Mouse (Mus musculus) left cerebral cortex, postnatal 4 days (tissue): ENCODE data around the gene Cbfa2t3. TPM values are rescaled to one million over a fixed set of nuclear protein-coding genes. Genes with fewer than 3 reads are reported as not detected.
A peak's percentile ranks its signal among the peaks of the same experiment; 100 is the strongest.

Experiments used
- DNase-seq: peaks from one replicate; pipeline ENCODE4 v3.0.0-alpha.2; 2022
- intact Hi-C: fragments of 180-260 bp; cut with DNase I; formaldehyde crosslinking; loops from one replicate; pipeline ENCODE4 v1.15.1; 2025
- total RNA-seq, 2 experiments: library from RNA; stranded (reverse); gene quantifications; 2 replicates each; pipeline ENCODE4 v1.2.3; 2021

Gene Cbfa2t3
- total RNA-seq, 2 experiments from 2014 or later = 20.7 to 20.8 TPM

DNA sequence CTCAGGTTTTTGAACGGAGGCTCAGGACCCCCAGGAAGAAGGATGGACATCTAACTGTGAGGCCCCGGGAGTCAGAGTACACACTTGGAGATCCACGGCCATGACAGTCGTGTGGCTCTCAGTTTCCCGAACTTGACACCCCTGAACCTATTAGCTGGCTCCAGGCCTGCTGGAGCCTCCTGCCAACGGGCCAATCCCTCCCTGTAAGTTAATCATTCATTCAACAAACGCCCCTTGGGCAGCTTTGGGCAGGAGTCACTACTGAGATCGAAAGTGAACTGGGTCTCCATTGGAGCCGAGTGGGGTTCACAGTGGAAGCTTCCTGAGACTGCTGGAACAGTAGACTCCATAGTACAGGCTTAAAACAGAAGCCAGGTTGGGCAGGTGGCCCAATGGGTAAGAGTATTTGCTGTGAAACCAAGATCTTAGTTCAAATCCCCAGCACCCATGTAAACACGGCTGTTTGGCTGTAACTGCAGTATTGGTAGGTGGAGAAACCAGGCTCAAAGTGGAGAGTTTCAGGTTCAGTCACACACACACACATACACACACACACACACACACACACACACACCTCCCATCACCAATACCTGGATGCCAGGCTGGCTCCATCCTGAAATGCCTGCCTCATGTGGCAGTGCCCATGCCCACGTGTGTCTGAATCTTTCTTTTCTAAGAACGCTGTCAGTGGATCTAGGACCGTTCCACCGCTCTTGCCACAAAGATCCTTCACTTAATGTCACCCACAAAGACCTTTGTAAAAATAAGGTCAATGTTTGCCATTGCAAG, 20.0 kb upstream of the Cbfa2t3 start:
- intact Hi-C loops = no loop called here
- DNase-seq = no peak

DNA sequence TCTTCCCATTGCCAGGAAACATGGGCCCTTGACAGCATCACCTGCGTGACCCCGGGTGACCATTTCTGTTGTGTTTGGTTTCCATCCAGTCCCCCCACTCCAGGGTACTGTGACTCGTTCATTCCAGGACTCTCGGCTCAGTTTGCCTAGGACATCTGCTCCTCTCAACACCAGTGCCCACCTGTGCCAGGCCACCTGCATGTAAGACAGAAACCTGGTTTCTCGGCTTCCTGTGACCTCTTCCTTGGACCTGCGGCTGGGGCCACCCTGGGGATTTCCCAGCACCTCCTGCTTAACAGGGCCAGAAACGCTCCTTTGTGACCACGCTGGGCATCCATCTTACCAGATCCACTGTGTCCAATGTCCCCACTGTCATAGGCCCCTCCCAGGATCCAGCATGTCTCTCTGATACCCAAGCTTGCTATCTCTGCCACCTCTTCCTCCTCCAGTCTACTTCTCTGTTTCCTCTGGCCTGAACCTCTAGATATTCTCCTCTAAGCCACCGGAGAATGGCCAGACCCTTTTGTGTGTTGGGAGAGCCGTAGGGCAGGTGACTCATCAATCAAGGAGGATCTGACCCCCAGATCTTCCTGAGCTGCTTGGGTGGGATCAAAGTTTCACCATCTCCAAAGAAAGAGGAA, 19.1 kb upstream of the Cbfa2t3 start:
- intact Hi-C loops = no loop called here
- DNase-seq = no peak

DNA sequence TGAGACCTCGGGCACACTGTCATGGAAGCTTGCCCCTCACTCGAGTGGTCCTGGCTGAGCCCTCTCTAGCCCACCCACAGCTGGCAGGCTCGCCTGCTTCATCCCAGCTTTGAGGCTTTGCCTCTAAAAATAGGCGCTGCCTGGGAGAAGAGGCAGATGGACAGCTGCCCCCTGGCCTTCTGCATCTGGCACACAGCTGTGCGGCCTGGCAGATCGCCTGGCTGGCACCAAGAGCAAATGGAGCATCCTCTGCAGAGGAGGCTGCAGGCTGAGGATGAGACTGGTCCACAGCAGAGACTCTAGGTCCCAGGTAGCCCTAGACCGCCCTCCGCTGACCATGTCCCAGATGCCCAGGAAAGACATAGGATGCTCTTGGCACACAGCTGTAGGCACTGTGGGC, 17.7 kb upstream of the Cbfa2t3 start:
- peak; percentile 63 for DNase-seq
- intact Hi-C loops = no loop called here

DNA sequence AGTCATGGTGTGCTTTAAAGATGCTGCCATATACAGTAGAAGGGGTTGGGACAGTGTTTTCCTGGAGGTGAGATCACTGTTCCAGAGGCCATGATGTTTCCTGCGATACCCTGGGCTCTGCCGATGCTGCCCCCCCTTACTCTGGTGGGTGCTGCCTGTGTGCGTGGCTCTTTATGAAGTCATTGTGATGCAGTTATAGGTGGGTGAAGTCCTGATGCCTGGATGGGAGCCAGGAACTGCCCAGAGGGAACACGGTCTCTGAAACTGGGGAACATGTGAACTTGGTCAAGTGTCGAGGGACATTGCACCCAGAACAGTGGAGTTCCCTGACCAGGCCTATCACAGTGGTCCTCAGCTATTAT, 14.2 kb upstream of the Cbfa2t3 start:
- intact Hi-C loops = no loop called here

DNA sequence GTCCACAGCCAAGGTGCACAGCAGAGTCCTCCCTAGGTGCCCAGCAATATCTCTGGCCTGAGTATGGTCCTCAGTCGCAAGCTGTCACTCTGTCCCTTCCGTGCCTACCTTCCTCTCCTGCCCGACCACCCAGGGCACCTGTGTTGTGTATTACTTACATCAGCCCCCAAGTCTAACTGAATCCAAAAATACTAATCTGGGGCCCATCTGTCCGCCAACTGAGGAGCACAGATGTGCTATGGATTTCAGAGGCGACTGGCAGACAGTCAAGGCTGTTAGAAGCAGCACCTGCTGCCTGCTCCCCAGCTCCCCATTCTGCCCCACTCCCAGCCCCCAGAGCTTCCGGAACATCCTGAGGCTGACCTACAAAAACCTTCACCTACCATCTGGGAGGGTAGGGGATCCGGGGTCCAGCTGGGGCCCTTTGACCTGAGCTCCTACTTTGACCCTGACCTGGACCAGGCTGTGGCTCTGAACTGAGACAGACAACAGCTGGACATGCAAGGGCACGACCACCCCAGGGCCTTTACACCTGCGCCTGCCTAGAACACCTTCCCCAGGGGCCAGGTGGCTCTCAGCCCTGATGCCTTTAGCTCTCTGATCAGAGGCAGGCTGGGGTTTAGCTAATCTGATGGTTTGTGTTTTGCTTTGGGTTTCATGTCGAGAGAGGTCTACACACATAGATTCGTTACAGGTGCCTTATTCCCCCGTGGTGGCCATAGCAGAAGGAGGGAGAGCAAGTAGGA, 13.7 kb upstream of the Cbfa2t3 start:
- intact Hi-C loops = no loop called here
- DNase-seq = peak; percentile 47

More for the DNA sequence above, 14.2 kb upstream of the Cbfa2t3 start:
- DNase-seq = no peak

DNA sequence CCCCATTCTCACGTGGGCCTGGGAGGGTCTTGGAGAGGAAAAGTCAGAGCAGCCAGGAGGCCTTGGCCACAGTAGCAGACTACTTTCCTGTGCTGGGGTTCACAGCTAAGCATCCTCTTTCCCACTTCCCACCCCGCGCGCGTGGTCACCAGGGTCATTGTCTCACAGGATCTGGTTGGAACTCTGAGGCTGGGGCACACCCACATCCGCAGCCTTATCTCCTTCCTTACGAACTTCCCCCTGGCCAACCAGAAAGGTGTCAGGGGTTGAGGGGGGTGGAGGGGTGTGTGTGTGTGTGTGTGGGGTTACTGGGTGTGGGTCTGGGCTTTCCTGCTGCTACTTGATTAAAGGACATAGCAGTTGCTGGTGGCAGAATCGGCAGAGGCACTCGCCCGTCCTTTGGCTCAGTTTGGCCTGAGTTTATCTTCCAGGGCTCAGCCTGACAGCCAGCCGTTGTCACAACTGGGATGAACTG, 13.0 kb upstream of the Cbfa2t3 start:
- intact Hi-C loops = no loop called here

DNA sequence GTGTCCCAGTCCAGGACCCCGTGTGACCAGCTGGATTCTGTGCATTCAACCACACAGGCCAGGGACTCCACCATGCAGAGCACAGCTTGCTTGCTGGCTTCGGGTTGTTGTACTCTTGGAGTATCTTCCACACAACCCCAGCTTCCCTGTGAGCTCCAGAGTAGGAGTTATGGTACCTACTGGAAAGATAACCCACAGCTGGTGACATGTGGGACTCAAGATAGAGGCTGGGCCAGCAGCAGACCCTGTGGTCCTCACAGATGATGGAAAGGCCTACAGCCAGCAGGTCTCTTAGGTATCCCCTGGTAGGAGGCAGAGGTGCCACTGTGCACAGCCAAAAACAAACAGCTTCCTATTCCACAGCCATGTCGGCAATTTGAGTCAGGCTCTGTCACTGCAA, 12.6 kb upstream of the Cbfa2t3 start:
- DNase-seq = no peak

More for the DNA sequence above, 13.0 kb upstream of the Cbfa2t3 start:
- no peak for DNase-seq

DNA sequence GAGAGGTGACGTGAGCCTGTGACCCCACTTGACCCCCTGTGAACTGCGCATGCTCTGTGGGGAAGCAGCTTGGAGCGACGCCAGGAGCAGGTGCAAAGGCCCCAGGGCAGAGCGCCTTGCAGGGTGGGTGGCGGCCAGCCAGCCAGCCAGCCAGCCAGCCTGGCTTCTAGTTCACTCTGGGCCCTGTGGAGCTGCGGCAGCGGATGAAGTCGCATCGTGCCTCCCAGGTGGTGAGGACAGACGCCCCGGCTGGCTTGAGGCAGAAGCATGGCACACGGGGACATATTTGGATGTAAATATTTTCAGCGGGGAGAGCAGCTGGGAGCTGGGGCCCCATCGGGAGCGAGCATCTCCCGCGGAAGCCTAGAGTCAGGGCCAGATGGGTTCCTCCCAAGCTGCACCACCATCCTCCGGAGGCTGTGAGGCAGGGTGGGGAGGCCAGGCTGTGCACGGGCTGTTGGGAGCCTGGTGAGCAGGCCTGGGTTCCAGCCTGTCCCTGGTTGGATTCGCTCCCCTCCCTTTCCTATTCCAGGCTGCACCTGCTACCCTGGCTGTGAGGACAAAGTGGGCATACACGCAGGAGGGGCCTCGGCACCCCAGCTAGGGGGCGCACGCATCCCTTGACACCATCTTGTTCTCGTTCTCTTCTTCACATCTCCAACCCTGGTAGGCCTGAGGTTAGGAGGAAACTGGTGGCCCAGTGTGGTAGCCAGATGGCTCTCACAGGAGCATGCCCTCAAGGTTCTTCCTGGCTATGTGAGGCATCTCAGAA, 10.6 kb upstream of the Cbfa2t3 start:
- peak; percentile 75 for DNase-seq
- intact Hi-C loops = no loop called here

More for the DNA sequence above, 12.6 kb upstream of the Cbfa2t3 start:
- intact Hi-C loops = no loop called here

DNA sequence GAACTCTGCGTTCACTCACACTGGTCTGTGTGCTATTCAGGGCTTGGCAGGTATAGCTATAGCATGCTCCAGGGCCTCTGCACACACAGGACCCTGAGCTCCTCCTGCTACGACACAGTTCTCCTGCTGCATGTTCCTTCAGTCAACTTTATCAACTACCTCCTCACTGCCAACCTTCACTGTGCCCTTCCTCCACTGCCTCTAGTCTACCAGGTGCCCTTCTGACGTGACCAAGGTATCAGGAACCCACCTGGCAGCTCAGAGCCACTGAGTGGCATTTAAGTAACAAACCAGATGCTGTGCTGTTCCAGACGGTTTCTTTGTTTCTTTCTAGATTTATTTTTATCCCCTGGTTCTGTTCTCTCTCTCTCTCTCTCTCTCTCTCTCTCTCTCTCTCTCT, 8.3 kb upstream of the Cbfa2t3 start:
- no peak for DNase-seq
- intact Hi-C loops = no loop called here

DNA sequence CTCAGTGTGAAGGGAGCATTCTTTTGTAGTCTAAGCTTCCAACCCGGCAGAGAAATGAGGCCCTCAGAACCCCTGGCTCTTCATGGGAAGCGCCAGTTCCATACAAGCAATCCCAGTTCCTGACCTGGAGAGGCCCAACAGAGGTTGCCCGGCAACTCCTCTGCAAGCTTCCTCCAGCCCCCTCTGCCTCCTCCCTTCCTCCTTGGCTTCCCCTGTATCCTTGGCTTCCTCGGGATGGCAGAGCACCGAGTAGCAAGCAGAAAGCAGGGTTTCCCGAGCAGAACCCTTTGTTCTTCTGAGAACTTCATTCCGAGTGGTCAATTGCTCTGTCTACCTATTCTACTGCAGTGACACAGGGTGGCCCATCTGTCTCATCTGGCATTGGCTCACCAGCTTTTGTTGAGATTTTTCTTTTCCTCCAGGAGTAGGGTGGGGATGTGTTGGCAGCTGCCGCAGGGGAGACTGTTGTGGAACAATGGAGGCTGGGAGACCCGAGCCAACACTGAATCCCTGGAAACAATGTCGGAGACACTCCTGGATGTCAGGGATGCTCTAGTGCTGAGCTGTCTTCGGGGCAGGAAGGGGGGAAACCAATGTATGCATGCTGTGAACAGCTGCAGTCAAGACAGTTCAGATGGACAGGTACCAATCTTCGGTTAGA, 7.1 kb upstream of the Cbfa2t3 start:
- no peak for DNase-seq
- intact Hi-C loops = no loop called here

DNA sequence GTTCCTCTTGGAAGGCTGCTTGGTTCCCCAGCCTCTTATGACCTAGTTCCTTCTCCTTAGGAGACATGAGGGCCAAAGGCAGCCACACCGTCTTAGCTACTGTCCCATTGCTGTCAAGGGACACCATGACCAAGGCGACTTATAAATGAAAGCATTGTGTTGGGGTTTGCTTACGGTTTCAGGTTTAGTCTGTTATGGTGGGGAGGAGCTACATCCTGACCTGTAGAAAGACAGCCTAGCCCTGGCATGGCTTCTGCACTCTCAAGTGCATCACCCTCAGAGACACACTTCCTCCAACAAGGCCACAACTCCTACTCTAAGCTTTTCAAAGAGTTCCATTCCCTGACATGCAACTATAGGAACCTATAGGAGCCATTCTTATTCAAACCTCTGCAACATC, 5.7 kb upstream of the Cbfa2t3 start:
- intact Hi-C loops = no loop called here
- no peak for DNase-seq

DNA sequence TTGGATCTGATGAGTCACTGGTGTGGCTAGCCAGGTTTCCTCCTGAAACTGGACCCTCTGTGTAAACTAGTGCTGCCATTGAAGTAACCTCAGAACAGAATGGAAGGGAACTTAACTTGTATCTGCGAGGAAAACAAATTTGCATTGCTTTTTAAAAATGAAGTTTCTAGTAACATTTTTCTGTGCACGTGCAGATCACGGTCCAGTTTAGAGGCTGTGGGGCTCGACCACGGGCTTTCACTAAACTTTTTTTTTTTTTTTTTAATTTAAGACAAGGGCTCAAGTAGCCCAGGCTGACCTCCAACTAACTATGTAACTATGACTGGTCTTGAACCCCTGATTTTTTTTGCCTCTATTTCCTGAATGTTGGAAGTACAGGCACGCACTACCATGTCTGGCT, 4.0 kb upstream of the Cbfa2t3 start:
- DNase-seq = no peak
- intact Hi-C loops = no loop called here

DNA sequence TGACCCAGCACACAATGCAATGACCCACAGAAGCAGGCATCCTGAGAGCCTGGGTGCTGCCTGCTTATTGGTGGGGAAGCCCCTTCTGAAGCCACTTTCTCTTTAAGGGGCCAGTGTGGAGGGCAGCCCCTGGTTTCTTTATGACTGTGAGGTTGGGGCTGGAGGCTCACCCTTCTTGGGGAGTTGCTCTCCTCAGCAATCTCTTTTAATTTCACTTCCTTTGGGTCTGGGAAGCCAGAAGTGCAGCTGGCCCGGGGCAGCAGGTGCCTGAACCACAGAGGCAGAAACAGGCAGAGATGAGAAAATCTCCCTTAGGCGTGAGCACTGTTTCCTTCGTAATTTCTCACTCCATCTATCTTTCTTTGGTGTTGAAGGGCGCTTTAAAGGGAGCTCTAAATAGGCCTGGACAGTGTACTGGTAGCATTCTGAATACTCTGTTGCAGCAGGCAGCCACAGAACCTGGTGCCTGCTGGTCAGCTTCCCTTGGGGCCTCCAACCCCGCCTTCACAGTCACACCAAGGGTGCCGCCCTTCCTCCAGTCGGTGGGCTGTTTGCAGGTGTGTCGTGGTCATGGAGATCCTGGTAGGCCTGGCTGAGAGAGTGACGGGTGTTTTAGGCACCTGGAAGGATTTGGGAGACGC, 3.5 kb upstream of the Cbfa2t3 start:
- no peak for DNase-seq
- intact Hi-C loops = no loop called here

DNA sequence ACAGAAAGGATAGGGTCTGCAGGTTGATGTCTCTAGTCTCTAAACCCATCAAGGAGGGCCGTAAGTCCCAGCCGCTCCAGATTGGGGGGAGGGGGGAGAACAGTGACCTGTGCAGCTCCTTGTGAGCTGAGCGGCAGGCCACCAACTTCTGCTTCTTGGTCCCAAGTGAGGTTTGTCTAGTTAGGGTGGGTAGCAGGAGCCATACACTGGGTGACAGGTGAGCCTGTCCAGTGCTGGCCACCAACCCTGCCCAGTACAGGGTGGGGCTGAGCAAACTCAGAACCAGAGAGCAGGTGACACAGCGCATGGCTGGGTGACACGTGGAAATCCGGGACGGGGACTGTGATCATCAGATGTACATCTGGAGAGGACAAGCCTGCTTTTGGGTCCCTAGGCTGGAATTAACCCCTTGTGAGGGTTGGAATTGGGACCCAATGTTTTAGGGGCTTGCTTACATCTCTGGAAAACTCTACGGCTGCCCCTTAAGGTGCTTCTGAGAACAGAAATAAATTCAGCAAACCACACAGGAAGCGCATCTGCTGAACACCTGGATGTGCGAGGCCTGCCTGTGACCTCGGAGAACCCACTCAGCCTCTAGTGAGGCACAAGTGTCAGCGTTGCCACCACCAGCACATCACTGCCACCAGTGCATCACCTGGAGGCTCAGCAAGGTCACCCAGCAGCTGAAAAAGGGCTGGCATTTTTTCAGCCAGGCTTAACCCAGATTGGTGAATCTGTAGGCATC, 2.7 kb upstream of the Cbfa2t3 start:
- intact Hi-C loops = no loop called here
- no peak for DNase-seq

DNA sequence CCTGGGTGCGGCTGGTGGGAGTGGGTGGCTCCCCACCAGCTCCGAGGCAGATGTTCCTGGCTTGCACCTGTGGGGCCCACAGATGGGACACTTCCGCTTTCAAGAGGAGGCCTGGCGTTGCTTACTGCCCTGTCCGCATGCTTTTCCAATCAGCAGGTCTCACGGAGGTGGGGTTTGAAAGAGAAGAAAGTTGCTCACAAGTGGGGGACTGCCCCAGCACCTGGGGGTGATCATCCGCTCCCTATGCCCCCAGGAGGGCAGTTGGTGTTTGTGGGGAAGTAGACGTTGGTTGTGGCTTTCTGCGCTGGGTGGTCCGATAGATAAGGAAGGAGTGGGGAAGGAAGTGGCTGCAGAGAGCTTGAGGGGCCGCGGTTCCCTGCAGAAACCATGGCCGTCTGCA, 1.7 kb upstream of the Cbfa2t3 start:
- DNase-seq = no peak
- intact Hi-C loops = no loop called here

DNA sequence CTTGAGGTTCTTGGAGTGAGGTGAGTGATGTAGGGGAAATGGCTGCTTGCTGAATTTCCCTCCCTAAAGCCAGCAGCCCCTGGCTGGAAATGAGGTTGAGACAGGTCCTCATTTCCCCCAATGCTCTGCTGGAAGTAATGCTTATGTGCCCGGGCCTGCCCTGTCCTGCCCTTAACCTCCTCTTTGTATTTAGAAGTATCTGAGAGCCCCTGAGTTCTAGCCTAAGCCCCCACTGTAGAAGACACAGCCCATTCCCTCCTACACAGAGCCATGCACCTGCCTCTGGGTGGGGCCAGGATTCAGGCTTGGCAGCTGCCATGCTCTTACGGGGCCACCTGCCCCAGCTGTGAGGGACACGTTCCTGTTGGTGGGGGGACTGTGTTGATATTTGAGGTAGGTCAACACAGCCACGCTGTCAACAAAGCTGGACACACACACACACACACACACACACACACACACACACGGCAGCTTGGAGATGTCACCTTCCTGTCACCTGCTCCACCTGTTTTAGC, 598 bp downstream of the Cbfa2t3 start:
- DNase-seq = no peak
- intact Hi-C loops = no loop called here

DNA sequence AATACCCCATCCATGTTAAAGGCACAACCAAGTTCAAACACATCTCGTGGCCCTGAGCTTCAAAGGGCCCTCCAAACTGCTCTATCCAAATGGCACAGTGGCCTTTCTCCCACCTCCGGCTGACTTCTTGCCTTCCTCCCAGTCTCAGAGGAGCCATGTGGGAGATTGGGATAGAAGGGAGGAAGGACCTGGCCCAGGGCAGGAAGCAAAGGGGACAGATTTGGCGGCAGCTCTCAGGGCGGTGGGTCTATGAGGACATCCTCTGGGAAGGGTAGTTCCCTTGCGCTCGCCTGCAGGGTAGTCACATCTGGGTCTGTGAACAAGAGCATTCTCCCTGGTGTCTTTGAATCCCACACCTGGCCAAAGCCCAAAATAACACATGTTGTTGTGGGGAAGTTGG, 1.3 kb downstream of the Cbfa2t3 start:
- DNase-seq = no peak
- intact Hi-C loops = no loop called here

DNA sequence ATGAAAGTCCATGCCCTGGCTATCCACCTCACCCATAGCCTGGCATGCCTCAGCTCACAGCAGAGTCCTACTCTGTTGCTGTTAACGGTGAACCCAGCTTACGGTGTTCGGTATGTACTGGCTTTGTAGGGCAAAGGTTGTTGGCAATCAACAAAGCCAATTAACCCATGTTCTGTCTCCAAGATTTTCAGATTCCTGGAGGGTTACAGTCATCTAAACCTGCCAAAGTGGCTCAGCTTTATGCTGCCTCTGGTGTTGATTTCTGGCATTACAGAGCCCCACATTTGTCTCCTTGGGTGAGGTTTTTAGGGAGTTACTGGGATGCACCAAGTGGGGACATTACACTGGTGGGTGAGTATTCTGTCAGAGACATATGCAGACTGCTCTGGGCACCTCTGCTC, 1.7 kb downstream of the Cbfa2t3 start:
- no peak for DNase-seq

DNA sequence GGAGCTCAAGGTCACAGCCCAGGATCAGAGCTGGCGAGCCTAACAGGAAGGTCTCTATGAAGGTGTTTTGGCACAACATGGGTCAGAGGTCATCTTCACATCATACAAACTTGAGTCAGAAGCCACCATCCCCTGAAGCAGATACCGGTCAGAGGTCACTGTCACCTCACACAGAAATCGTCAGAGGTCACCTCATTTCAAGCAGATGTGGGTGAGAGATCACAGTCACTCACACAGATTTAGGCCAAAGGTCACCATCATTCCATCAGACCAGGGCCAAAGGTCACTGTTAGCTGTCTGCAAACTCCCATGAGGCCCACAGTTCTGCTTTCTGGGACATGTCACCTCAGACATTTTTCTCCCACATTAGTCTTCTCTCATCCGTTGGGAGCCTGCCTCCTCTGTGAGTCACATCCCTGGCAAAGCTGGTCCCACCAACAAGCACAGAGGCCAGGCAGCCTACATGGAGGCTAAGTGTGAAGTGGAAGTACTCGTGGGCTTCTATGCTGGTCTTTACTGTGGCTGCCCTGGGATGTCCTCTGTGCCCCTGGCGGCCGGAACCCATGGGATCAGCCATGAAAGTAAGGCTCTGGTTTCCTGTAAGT, 3.4 kb downstream of the Cbfa2t3 start:
- DNase-seq = no peak
- intact Hi-C loops = no loop called here

More for the DNA sequence above, 1.7 kb downstream of the Cbfa2t3 start:
- intact Hi-C loops = no loop called here
